Mouse (Mus musculus) heart, postnatal 4 days (tissue): ENCODE data around the gene Vmn1r22. TPM values are rescaled to one million over a fixed set of nuclear protein-coding genes. Genes with fewer than 3 reads are reported as not detected.
"Not testable (repeated sequence)": the region's sequence is repeated elsewhere in the genome, so short reads cannot be mapped to it uniquely, and the experiment has no call there.

ENCODE experiments used
- DNase-seq: peaks from one replicate; pipeline ENCODE4 v3.0.0; 2021
- total RNA-seq, 2 experiments: library from RNA; stranded (reverse); gene quantifications; 2 replicates each; pipeline ENCODE4 v1.2.3; 2021

Gene Vmn1r22
- total RNA-seq, result not detected

DNA sequence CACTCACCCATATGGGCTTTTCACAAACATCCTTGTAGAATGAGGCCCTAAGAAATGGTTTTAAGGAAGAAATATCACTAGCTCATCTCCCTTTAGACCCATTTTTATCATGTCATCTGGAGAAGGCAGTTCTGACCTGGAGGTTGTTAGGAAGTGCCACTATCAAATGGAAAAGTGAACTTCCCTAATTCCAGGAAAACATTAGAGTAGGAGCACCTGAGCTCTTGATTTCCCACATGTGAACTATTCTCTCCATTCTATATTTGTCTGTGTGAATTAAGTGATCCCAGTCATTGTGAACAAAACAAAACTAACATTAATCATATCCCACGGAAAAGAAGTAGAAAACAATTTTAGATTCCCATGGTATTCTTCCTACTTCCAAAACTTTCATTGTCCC lies at the start of gene Vmn1r22:
TSS of gene Vmn1r22 (minus strand) at position 101 of the 400 bp plus-strand sequence.
- DNase-seq, result no peak

DNA sequence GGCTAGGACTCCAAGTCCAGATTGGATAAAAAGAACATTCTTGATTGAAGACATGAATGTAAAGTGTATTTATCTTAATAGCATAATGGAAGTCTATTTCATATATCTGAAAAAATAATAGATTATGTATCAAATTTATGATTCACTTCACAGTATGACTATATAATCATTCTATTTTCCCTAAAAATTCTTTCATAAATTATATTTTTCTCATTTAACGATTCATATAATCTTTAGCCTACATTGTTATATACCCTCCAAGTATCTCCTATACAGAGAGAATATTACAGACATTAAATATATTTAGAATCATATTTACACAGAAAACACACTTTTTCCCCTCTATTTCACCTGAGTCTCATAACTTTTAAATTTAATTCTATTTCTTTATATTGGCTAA lies 18.9 kb upstream of the Vmn1r22 start, which contains the start of gene Vmn1r23:
TSS of gene Vmn1r23 (minus strand) at position 101 of the 400 bp plus-strand sequence.
- DNase-seq, result no peak

DNA sequence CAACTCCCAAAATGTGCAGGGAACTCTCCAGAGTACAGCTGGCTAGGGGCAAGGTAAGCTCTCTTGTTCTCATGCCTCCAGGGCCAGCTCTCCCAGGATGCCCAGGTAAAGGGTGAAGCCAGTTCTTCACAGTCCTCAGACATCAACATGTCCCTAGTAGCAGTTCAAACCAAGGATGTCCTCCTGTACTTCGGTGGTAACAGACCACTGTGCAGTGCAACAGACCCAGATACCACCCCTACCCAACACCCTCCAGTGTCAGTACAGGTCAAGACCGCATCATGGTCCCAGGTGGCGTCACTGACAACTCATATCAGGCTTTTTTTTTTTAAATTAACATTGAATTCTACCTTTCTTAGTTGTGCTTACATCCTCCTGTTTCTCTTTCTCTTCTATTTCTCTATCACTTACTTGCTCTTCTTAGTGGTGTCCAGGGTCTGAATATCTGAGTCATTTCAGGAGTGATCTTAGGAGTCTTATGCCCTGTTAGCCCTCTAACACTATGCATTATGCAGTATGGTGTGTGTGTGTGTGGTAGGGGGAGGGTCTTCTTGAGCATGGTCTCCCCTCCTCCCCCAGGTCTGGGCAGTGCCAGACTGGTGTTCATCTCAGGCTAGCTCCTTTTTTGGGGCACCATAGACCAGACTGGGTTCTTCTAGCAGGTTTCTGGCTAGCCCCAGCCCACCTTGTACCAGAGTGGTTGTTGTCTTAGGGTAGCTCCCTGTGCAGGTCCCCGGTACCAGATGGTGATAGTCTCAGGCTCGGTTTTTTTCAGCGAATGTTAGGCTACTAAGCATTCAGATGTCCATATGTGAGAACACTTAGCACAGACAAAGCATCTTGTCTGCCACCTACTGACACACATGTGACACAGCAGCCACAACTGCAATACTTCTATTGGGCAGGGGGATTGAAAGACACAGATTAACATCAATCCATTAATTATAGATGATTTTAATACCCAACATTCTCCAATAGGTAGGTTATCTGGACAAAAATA lies 48.5 kb downstream of the Vmn1r22 start:
- DNase-seq, result peak; percentile 33

DNA sequence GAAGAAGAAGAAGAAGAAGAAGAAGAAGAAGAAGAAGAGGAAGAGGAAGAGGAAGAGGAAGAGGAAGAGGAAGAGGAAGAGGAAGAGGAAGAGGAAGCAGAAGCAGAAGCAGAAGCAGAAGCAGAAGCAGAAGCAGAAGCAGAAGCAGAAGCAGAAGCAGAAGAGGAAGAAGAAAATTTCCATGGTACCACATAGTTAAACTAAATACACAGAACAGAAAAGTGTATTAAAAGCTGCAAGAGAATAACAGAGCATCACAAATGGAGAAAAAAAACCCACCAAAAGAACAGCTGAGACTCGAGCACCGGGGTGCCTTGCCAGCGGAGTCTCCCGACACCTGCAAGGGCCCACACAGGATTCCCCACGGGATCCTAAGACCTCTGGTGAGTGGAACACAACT lies 56.7 kb downstream of the Vmn1r22 start:
- not testable (repeated sequence) for DNase-seq

DNA sequence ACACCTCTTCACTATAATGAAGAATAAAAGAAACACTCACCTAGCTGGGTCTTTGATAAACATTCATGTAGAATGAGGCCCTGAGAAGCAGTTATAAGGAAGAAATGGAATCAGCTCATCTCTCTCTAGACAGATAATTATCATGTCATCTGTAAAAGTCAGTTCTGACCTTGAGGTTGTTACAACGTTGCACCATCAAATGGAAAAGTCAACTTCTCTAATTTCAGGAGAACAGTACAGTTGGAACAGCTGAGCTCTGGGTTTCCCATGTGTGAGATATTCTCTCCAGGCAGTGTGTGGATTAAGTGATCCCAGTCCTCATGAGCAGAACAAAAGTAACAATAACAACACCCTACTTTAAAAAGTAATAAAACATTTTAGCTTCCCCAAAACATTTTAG lies 57.5 kb downstream of the Vmn1r22 start, which contains the start of gene Vmn1r21:
TSS of gene Vmn1r21 (minus strand) at position 58 of the 400 bp plus-strand sequence.
- no peak for DNase-seq

Other genes starting within 250 kb of the Vmn1r22 start
- gene Pyurf, start 215.9 kb downstream of the Vmn1r22 start, total RNA-seq, result 10 to 100 TPM; 15.9 to 18.5 TPM
- gene Lancl2, start 205.5 kb downstream of the Vmn1r22 start, total RNA-seq, result 10 to 100 TPM; 23.6 to 26.0 TPM
- 10 to 100 TPM; 27.8 to 30.5 TPM for gene Vopp1, start 82.9 kb downstream of the Vmn1r22 start, total RNA-seq
- not detected for gene Vmn1r21, start 57.7 kb downstream of the Vmn1r22 start, total RNA-seq
- not detected for gene Vmn1r23, start 18.8 kb upstream of the Vmn1r22 start, total RNA-seq
- not detected for gene Vmn1r24, start 53.5 kb upstream of the Vmn1r22 start, total RNA-seq
- not detected for gene Vmn1r25, start 72.8 kb upstream of the Vmn1r22 start, total RNA-seq
- gene Vmn1r26, start 107.1 kb upstream of the Vmn1r22 start, total RNA-seq, result not detected